Mouse (Mus musculus): ENCODE data around the gene Slc22a14.

GRCm38 (mm10) chr9:119239274-119239673 is 126.1 kb downstream of the Slc22a14 start:
- TF ChIP-seq CTCF (IDR thresholded peaks at IDR 0.05) (no peak), EP300 (IDR thresholded peaks at IDR 0.05) (no peak)
